Mouse (Mus musculus): ENCODE data around the gene Fam90a1a. TPM values are rescaled to one million over a fixed set of nuclear protein-coding genes. Genes with fewer than 3 reads are reported as not detected.
A peak's percentile ranks its signal among the peaks of the same experiment; 100 is the strongest.
"Not testable (repeated sequence)": the region's sequence is repeated elsewhere in the genome, so short reads cannot be mapped to it uniquely, and the experiment has no call there.

The Fam90a1a gene
- not detected for total RNA-seq (2021)
- not detected in 2 replicates for polyA plus RNA-seq (2012; rRNA removed)
- long read RNA-seq = 0 reads

GRCm38 (mm10) chr8:21958414-21958813 lies at the start of gene Fam90a1a:
Gene Fam90a1a (plus strand): TSS chr8:21958714.
- DNase-seq = no peak

- DNase-seq = no peak
Measured at GRCm38 (mm10) chr8:21911931-21912330, 46.6 kb upstream of the Fam90a1a start.

GRCm38 (mm10) chr8:21912554-21912953 lies 46.0 kb upstream of the Fam90a1a start:
- DNase-seq = no peak

GRCm38 (mm10) chr8:21915625-21916024 lies 42.9 kb upstream of the Fam90a1a start:
- no peak for DNase-seq

GRCm38 (mm10) chr8:21930754-21931153 lies 27.8 kb upstream of the Fam90a1a start:
- DNase-seq = not testable (repeated sequence)

GRCm38 (mm10) chr8:21932610-21933009 lies 25.9 kb upstream of the Fam90a1a start, which contains the start of gene Defb15:
Gene Defb15 (minus strand): TSS chr8:21932710.
- no peak for DNase-seq

GRCm38 (mm10) chr8:21938052-21938451 lies 20.5 kb upstream of the Fam90a1a start, which contains the start of gene Defb35:
Gene Defb35 (plus strand): TSS chr8:21938352.
- not testable (repeated sequence) for DNase-seq

GRCm38 (mm10) chr8:21946462-21946861 lies 12.1 kb upstream of the Fam90a1a start, which contains the start of gene Defb13:
Gene Defb13 (plus strand): TSS chr8:21946762.
- DNase-seq = no peak

- no peak for DNase-seq
Measured at GRCm38 (mm10) chr8:21947311-21948017, 11.1 kb upstream of the Fam90a1a start.

- DNase-seq = peak; percentile 38
Measured at GRCm38 (mm10) chr8:21955321-21955720, 3.2 kb upstream of the Fam90a1a start.

GRCm38 (mm10) chr8:21956336-21956735 lies 2.2 kb upstream of the Fam90a1a start:
- no peak for DNase-seq

- DNase-seq = no peak
Measured at GRCm38 (mm10) chr8:21966646-21967045, 8.1 kb downstream of the Fam90a1a start.

- DNase-seq = no peak
Measured at GRCm38 (mm10) chr8:21969475-21969874, 11.0 kb downstream of the Fam90a1a start, which contains the start of gene Ccdc70. Gene Ccdc70 (plus strand): TSS chr8:21969775.

- no peak for DNase-seq
Measured at GRCm38 (mm10) chr8:21978193-21978592, 19.7 kb downstream of the Fam90a1a start.

- DNase-seq = no peak
Measured at GRCm38 (mm10) chr8:21981664-21982337, 23.3 kb downstream of the Fam90a1a start.

- peak; percentile 64 for DNase-seq
Measured at GRCm38 (mm10) chr8:21992184-21992583, 33.7 kb downstream of the Fam90a1a start.

GRCm38 (mm10) chr8:21995181-21995580 lies 36.7 kb downstream of the Fam90a1a start:
- no peak for DNase-seq

GRCm38 (mm10) chr8:22004750-22005522 lies 46.4 kb downstream of the Fam90a1a start:
- DNase-seq = no peak

- no peak for DNase-seq
Measured at GRCm38 (mm10) chr8:22006423-22006822, 47.9 kb downstream of the Fam90a1a start.

GRCm38 (mm10) chr8:22009403-22009802 lies 50.9 kb downstream of the Fam90a1a start:
- DNase-seq = no peak

- DNase-seq = no peak
Measured at GRCm38 (mm10) chr8:22013034-22013707, 54.7 kb downstream of the Fam90a1a start.
